Mouse (Mus musculus): ENCODE results near the gene Map6.

GRCm38 (mm10) chr7:99366716-99367115 is 99.5 kb downstream of the Map6 start:
- TF ChIP-seq USF1 (IDR thresholded peaks at IDR 0.05; ENCODE audit: low read depth) (no peak), POLR2AphosphoS2 (IDR thresholded peaks at IDR 0.05; ENCODE audit: insufficient read length, low read depth) (no peak), POLR2A (IDR thresholded peaks at IDR 0.05; ENCODE audit: insufficient read length, low read depth) (no peak), MAX (IDR thresholded peaks at IDR 0.05; ENCODE audit: low read depth) (no peak), TCF3 (IDR thresholded peaks at IDR 0.05; ENCODE audit: insufficient read length, low read depth) (no peak)

Data from myocyte (in vitro differentiated cells).